ENCODE assay signal across 8 mouse cellular contexts in the genomic region with DNA sequence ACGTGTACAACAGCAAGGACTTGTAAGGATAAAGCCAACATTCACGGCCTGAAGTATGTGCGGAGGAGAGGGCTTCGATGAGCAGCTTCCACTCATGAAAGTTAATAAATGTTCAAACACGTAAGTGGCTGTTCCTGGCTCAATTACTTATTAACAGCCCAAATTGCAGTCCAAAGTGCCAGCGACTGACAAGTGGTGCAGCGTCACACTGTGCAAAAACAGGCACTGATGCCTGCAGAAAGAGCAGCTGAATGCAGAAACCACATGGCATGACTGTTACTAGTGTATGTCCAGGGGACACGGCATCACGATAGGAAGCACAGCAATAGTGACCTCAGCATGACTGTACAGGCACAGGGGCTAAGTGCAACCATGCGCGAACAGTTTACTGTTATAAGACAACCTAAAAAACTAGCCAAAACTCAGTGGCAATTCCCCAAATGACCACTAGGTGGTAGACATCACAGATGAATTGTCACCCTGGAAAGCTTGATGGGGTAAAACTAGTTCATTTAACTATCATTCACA. TPM values are rescaled to one million over a fixed set of nuclear protein-coding genes. Genes with fewer than 3 reads are reported as not detected.
DNase-seq lines count a peak whose midpoint lies in the region; ATAC-seq and TF ChIP-seq lines count a peak whose summit lies in the region.

No protein-coding gene starts in this region.

- H3K9me3 ChIP-seq in lung, embryonic 14.5 days (ENCODE audit: low read depth, low read length) = no peaks in the 10 kb centered on the region

- no peak overlapping the region for H3K4me2 ChIP-seq in lung, embryonic 14.5 days

- peak; percentile 82 for TF ChIP-seq CTCF in lung, embryonic 14.5 days (IDR thresholded peaks at IDR 0.05; ENCODE audit: low read depth)

- H3K4me1 ChIP-seq in lung, embryonic 14.5 days (ENCODE audit: insufficient read depth) = no peaks in the 10 kb centered on the region

- H3K36me3 ChIP-seq in lung, embryonic 14.5 days (ENCODE audit: insufficient read depth) = peaks cover 34% of the 10 kb centered on the region

- no peak overlapping the region for H3K27ac ChIP-seq in lung, embryonic 14.5 days (ENCODE audit: low read depth)

- ATAC-seq in granulocyte monocyte progenitor cell, adult 5-6 weeks (replicated peaks; ENCODE audit: poor library complexity, severe bottlenecking) = peak; percentile 65
- peak; percentile 58 for ATAC-seq in lung, embryonic 14.5 days (ENCODE audit: insufficient read depth)

- 67% methylated on average over 11 of the region's 11 CpGs for WGBS in lung, embryonic 14.5 days

- peak; percentile 20 for DNase-seq in adrenal gland, adult 2 months
- no peak for DNase-seq in adrenal gland, postnatal 4 days (ENCODE audit: low spot score in 2 of 2)
- peak; percentile 65 for DNase-seq in 416B (ENCODE audit: low read depth)
- peak; percentile 65 for DNase-seq in c-Kit-positive CD71-positive TER-119-positive erythroid progenitor cells, embryonic 14.5 days (ENCODE audit: low spot score)
- peak; percentile 74 for DNase-seq in kidney, postnatal 10 days
- peak; percentile 88 for DNase-seq in lung, embryonic 14.5 days
- peak; percentile 38 to 69 for DNase-seq in spleen, postnatal 10 days (ENCODE audit: low spot score in 2 of 2)

- H3K9ac ChIP-seq in lung, embryonic 14.5 days = no peak overlapping the region

- H3K4me3 ChIP-seq in lung, embryonic 14.5 days (ENCODE audit: low read depth, low read length) = no peak overlapping the region

- H3K27me3 ChIP-seq in lung, embryonic 14.5 days (ENCODE audit: insufficient read depth, low read length) = no peaks in the 10 kb centered on the region

RNA-seq across cellular contexts. Expression of a gene that starts 31.3 kb away (rescaled TPM):
- total RNA-seq in adrenal gland, adult 2 months (2021) = 10 to 100 TPM; 22.9 to 36.2 TPM
- 5.4 and 9.8 TPM in 2 replicates for polyA plus RNA-seq in adrenal gland, adult 2 months (2012; rRNA removed)
- total RNA-seq in adrenal gland, postnatal 4 days (2021) = 10 to 100 TPM; 40.0 to 43.4 TPM
- 15.9 and 16.0 TPM in 2 replicates for total RNA-seq in granulocyte monocyte progenitor cell, adult 5-6 weeks (2014; fragmentation: Nextera tagmentation)
- 17.2 and 23.2 TPM in 2 replicates for total RNA-seq in granulocyte monocyte progenitor cell, adult 5-6 weeks (2017)
- polyA plus RNA-seq in lung, embryonic 14.5 days (2014; fragmentation: Nextera tagmentation; extraction: Ambion mirVana) = 93.6 and 102 TPM in 2 replicates

Comparison
In these comparisons a context has a peak if more than half of its experiments do, and no peak if none do; other contexts are left out.
1. DNase-seq: peak in adrenal gland, adult 2 months (single experiment), 416B (single experiment), c-Kit-positive CD71-positive TER-119-positive erythroid progenitor cells, embryonic 14.5 days (single experiment), kidney, postnatal 10 days (single experiment), lung, embryonic 14.5 days (single experiment) and spleen, postnatal 10 days (2 of 2); none in adrenal gland, postnatal 4 days (0 of 2).